Mouse (Mus musculus): ENCODE measurements around the gene Hs6st3. TPM values are rescaled to one million over a fixed set of nuclear protein-coding genes. Genes with fewer than 3 reads are reported as not detected.

Gene Hs6st3
- polyA plus RNA-seq, 1 experiment = not detected

- 76% methylated on average over 11 of the region's 11 CpGs for WGBS
Observed at GRCm38 (mm10) chr14:119409334-119410050, 271.4 kb downstream of the Hs6st3 start.

GRCm38 (mm10) chr14:119422894-119423293 lies 284.8 kb downstream of the Hs6st3 start:
- WGBS = 86% methylated on average over 5 of the region's 5 CpGs
- no peak for DNase-seq (ENCODE audit: low read depth, low spot score)

More at GRCm38 (mm10) chr14:119409334-119410050, 271.4 kb downstream of the Hs6st3 start:
- no peak for DNase-seq (ENCODE audit: low read depth, low spot score)

GRCm38 (mm10) chr14:119450471-119450870 lies 312.3 kb downstream of the Hs6st3 start:
- 20% methylated on average over 4 of the region's 4 CpGs for WGBS
- DNase-seq (ENCODE audit: low read depth, low spot score) = no peak

GRCm38 (mm10) chr14:119451594-119451993 lies 313.5 kb downstream of the Hs6st3 start:
- no peak for DNase-seq (ENCODE audit: low read depth, low spot score)

- no peak for DNase-seq (ENCODE audit: low read depth, low spot score)
Observed at GRCm38 (mm10) chr14:119452382-119452781, 314.2 kb downstream of the Hs6st3 start.

- no peak for DNase-seq (ENCODE audit: low read depth, low spot score)
- 83% methylated on average over 3 of the region's 3 CpGs for WGBS
Observed at GRCm38 (mm10) chr14:119452797-119453196, 314.7 kb downstream of the Hs6st3 start.

GRCm38 (mm10) chr14:119464308-119464707 lies 326.2 kb downstream of the Hs6st3 start:
- no peak for DNase-seq (ENCODE audit: low read depth, low spot score)
- WGBS = 85% methylated on average over 5 of the region's 5 CpGs

- DNase-seq (ENCODE audit: low read depth, low spot score) = no peak
- 95% methylated on average over 1 of the region's 1 CpGs for WGBS
Observed at GRCm38 (mm10) chr14:119464883-119465282, 326.7 kb downstream of the Hs6st3 start.

GRCm38 (mm10) chr14:119466899-119467588 lies 328.9 kb downstream of the Hs6st3 start:
- 51% methylated on average over 5 of the region's 5 CpGs for WGBS
- DNase-seq (ENCODE audit: low read depth, low spot score) = no peak

GRCm38 (mm10) chr14:119476582-119476981 lies 338.4 kb downstream of the Hs6st3 start:
- DNase-seq (ENCODE audit: low read depth, low spot score) = no peak
- whole genome bisulfite sequencing = 77% methylated on average over 9 of the region's 9 CpGs

GRCm38 (mm10) chr14:119477836-119478235 lies 339.7 kb downstream of the Hs6st3 start:
- 68% methylated on average over 4 of the region's 4 CpGs for WGBS
- no peak for DNase-seq (ENCODE audit: low read depth, low spot score)

GRCm38 (mm10) chr14:119488978-119489703 lies 351.0 kb downstream of the Hs6st3 start:
- 60% methylated on average over 5 of the region's 5 CpGs for WGBS
- no peak for DNase-seq (ENCODE audit: low read depth, low spot score)

GRCm38 (mm10) chr14:119520632-119521031 lies 382.5 kb downstream of the Hs6st3 start:
- 55% methylated on average over 5 of the region's 5 CpGs for WGBS
- DNase-seq (ENCODE audit: low read depth, low spot score) = no peak

- DNase-seq (ENCODE audit: low read depth, low spot score) = no peak
- 79% methylated on average over 1 of the region's 1 CpGs for WGBS
Observed at GRCm38 (mm10) chr14:119521056-119521455, 382.9 kb downstream of the Hs6st3 start.

GRCm38 (mm10) chr14:119532889-119533546 lies 394.9 kb downstream of the Hs6st3 start:
- 84% methylated on average over 13 of the region's 13 CpGs for WGBS
- DNase-seq (ENCODE audit: low read depth, low spot score) = no peak

- no peak for DNase-seq (ENCODE audit: low read depth, low spot score)
- 83% methylated on average over 5 of the region's 5 CpGs for WGBS
Observed at GRCm38 (mm10) chr14:119540505-119540904, 402.4 kb downstream of the Hs6st3 start.

- WGBS = 58% methylated on average over 3 of the region's 3 CpGs
- DNase-seq (ENCODE audit: low read depth, low spot score) = no peak
Observed at GRCm38 (mm10) chr14:119544596-119544995, 406.5 kb downstream of the Hs6st3 start.

GRCm38 (mm10) chr14:119558356-119558755 lies 420.2 kb downstream of the Hs6st3 start:
- WGBS = 87% methylated on average over 4 of the region's 4 CpGs
- no peak for DNase-seq (ENCODE audit: low read depth, low spot score)

- DNase-seq (ENCODE audit: low read depth, low spot score) = no peak
- 57% methylated on average over 10 of the region's 10 CpGs for WGBS
Observed at GRCm38 (mm10) chr14:119582039-119582508, 443.9 kb downstream of the Hs6st3 start.

- 83% methylated on average over 4 of the region's 4 CpGs for WGBS
- no peak for DNase-seq (ENCODE audit: low read depth, low spot score)
Observed at GRCm38 (mm10) chr14:119585069-119585468, 446.9 kb downstream of the Hs6st3 start.
